Comparison of ENCODE assay signal across 25 mouse cellular contexts in the genomic region with DNA sequence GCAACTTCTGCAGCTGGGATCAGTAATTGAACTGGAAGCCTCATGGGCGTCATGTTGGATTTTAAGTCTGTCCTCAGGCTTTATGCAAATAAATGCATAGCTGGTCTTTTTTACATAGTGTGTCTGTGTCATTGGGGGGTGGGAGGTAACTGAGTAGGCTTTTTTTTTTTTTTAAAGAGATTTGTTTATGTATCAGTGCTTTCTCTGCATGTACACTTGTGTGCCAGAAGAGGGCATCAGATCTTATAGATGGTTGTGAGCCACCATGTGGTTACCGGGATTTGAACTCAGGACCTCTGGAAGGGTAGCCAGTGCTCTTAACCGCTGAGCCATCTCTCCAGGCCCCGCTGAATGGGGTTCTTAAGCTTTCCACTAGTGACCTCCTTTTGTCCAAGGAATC. TPM values are rescaled to one million over a fixed set of nuclear protein-coding genes. Genes with fewer than 3 reads are reported as not detected.
DNase-seq lines count a peak whose midpoint lies in the region; ATAC-seq and TF ChIP-seq lines count a peak whose summit lies in the region.
"Had no signal": no experiment of that assay in that cellular context is flagged by ENCODE, and none has a peak within 500 bp of the region (broad histone marks: within the 10 kb centered on the region; RNA-seq: fewer than 3 reads in every experiment).

No protein-coding gene starts in this region.

- H3K4me2 ChIP-seq in midbrain, postnatal 0 days (ENCODE audit: low read depth, low read length, poor library complexity, severe bottlenecking), result no peak overlapping the region
- H3K4me2 ChIP-seq in midbrain, embryonic 11.5 days, result no peak overlapping the region
- no peak overlapping the region for H3K4me2 ChIP-seq in forebrain, embryonic 11.5 days (ENCODE audit: low read depth, low read length, severe bottlenecking)
- H3K4me2 ChIP-seq: embryonic facial prominence, embryonic 15.5 days; kidney, embryonic 15.5 days; midbrain, embryonic 12.5 days; neural tube, embryonic 13.5 days had no signal

- intact Hi-C loops in heart, adult 2 months (cut with DNase I), result no loop called here
- intact Hi-C loops in heart, postnatal 10 days (cut with DNase I), result no loop called here
- intact Hi-C loops in left cerebral cortex, adult 2 months (cut with DNase I), result no loop called here

- H3K9ac ChIP-seq in heart, adult 2 months (ENCODE audit: low read depth, low read length), result no peak overlapping the region
- H3K9ac ChIP-seq in midbrain, postnatal 0 days (replicated peaks; ENCODE audit: low read length, poor library complexity, severe bottlenecking), result no peak overlapping the region
- no peak overlapping the region for H3K9ac ChIP-seq in midbrain, embryonic 11.5 days (ENCODE audit: low read length)
- no peak overlapping the region for H3K9ac ChIP-seq in forebrain, embryonic 11.5 days (ENCODE audit: low read length)
- H3K9ac ChIP-seq: embryonic facial prominence, embryonic 15.5 days; kidney, embryonic 15.5 days; midbrain, embryonic 12.5 days; neural tube, embryonic 13.5 days had no signal

- peak; percentile 38 for TF ChIP-seq CTCF in heart, adult 2 months (IDR thresholded peaks at IDR 0.05)
- TF ChIP-seq CTCF in left cerebral cortex, adult 2 months (IDR thresholded peaks at IDR 0.05), result peak; percentile 12; the same call in 1 of the 2 replicates
- peak; percentile 29 for TF ChIP-seq CTCF in midbrain, postnatal 0 days (IDR thresholded peaks at IDR 0.05)

- H3K36me3 ChIP-seq in heart, adult 2 months (ENCODE audit: control insufficient read depth, insufficient read depth, low read length), result peaks cover 5% of the 10 kb centered on the region
- peaks cover 36% of the 10 kb centered on the region for H3K36me3 ChIP-seq in midbrain, postnatal 0 days (ENCODE audit: insufficient read depth, low read length)
- peaks cover 21% of the 10 kb centered on the region; the same call in 1 of the 2 replicates for H3K36me3 ChIP-seq in midbrain, embryonic 11.5 days (ENCODE audit: control insufficient read depth, insufficient read depth, low read length)
- H3K36me3 ChIP-seq in forebrain, embryonic 11.5 days (ENCODE audit: control insufficient read depth, insufficient read depth, low read length), result peaks cover 10% of the 10 kb centered on the region; the same call in 1 of the 2 replicates

- no peaks in the 10 kb centered on the region for H3K27me3 ChIP-seq in heart, adult 2 months (ENCODE audit: control insufficient read depth, insufficient read depth, low read length)
- H3K27me3 ChIP-seq in midbrain, postnatal 0 days (ENCODE audit: insufficient read depth, low read length), result no peaks in the 10 kb centered on the region
- no peaks in the 10 kb centered on the region for H3K27me3 ChIP-seq in midbrain, embryonic 11.5 days (ENCODE audit: control insufficient read depth, insufficient read depth, low read length)
- no peaks in the 10 kb centered on the region for H3K27me3 ChIP-seq in forebrain, embryonic 11.5 days (ENCODE audit: control insufficient read depth, insufficient read depth, low read length)
- H3K27me3 ChIP-seq: embryonic facial prominence, embryonic 15.5 days; kidney, embryonic 15.5 days; midbrain, embryonic 12.5 days; neural tube, embryonic 13.5 days had no signal

- no peak overlapping the region for H3K27ac ChIP-seq in heart, adult 2 months
- no peak overlapping the region for H3K27ac ChIP-seq in left cerebral cortex, adult 2 months
- H3K27ac ChIP-seq in midbrain, postnatal 0 days (ENCODE audit: low read depth, low read length), result no peak overlapping the region
- no peak overlapping the region for H3K27ac ChIP-seq in midbrain, embryonic 11.5 days (ENCODE audit: low read depth, low read length)
- H3K27ac ChIP-seq in forebrain, embryonic 11.5 days (ENCODE audit: low read depth, low read length), result no peak overlapping the region
- H3K27ac ChIP-seq: embryonic facial prominence, embryonic 10.5 days; embryonic facial prominence, embryonic 15.5 days; kidney, embryonic 15.5 days; midbrain, embryonic 12.5 days; neural tube, embryonic 13.5 days had no signal

- no peak for TF ChIP-seq EP300 in heart, adult 2 months (IDR thresholded peaks at IDR 0.05; ENCODE audit: insufficient read depth, low read depth, low read length)

- ATAC-seq in midbrain, postnatal 0 days (ENCODE audit: low FRiP score), result no peak
- no peak for ATAC-seq in midbrain, embryonic 11.5 days (ENCODE audit: low FRiP score)
- ATAC-seq in forebrain, embryonic 11.5 days (replicated peaks; ENCODE audit: low FRiP score), result no peak
- ATAC-seq: forebrain, embryonic 14.5 days had no signal

- no peaks in the 10 kb centered on the region for H3K4me1 ChIP-seq in heart, adult 2 months (ENCODE audit: control insufficient read depth, insufficient read depth, low read length)
- H3K4me1 ChIP-seq in midbrain, postnatal 0 days (ENCODE audit: insufficient read depth, low read length), result no peaks in the 10 kb centered on the region
- no peaks in the 10 kb centered on the region for H3K4me1 ChIP-seq in midbrain, embryonic 11.5 days (ENCODE audit: control insufficient read depth, insufficient read depth, low read length)
- no peaks in the 10 kb centered on the region for H3K4me1 ChIP-seq in forebrain, embryonic 11.5 days (replicated peaks; ENCODE audit: control insufficient read depth, insufficient read depth, low read length)
- H3K4me1 ChIP-seq: embryonic facial prominence, embryonic 10.5 days; embryonic facial prominence, embryonic 15.5 days; kidney, embryonic 15.5 days; midbrain, embryonic 12.5 days; neural tube, embryonic 13.5 days had no signal

- H3K9me3 ChIP-seq in midbrain, postnatal 0 days (ENCODE audit: low read length), result no peaks in the 10 kb centered on the region
- H3K9me3 ChIP-seq in midbrain, embryonic 11.5 days (ENCODE audit: control insufficient read depth, low read length), result no peaks in the 10 kb centered on the region
- no peaks in the 10 kb centered on the region for H3K9me3 ChIP-seq in forebrain, embryonic 11.5 days (ENCODE audit: control insufficient read depth, low read length)
- H3K9me3 ChIP-seq: embryonic facial prominence, embryonic 10.5 days; embryonic facial prominence, embryonic 15.5 days; kidney, embryonic 15.5 days; midbrain, embryonic 12.5 days; neural tube, embryonic 13.5 days had no signal

- H3K4me3 ChIP-seq in heart, adult 2 months, result no peak overlapping the region
- no peak overlapping the region for H3K4me3 ChIP-seq in left cerebral cortex, adult 2 months
- no peak overlapping the region for H3K4me3 ChIP-seq in midbrain, postnatal 0 days (ENCODE audit: low read depth, low read length)
- no peak overlapping the region for H3K4me3 ChIP-seq in midbrain, embryonic 11.5 days (ENCODE audit: low read depth, low read length)
- H3K4me3 ChIP-seq in forebrain, embryonic 11.5 days (ENCODE audit: low read depth, low read length), result no peak overlapping the region
- H3K4me3 ChIP-seq: embryonic facial prominence, embryonic 10.5 days; embryonic facial prominence, embryonic 15.5 days; kidney, embryonic 15.5 days; midbrain, embryonic 12.5 days; neural tube, embryonic 13.5 days had no signal

- no peak for TF ChIP-seq POLR2A in heart, adult 2 months (IDR thresholded peaks at IDR 0.05; ENCODE audit: insufficient read depth, low read depth, low read length)

- no peak for DNase-seq in heart, adult 2 months
- no peak for DNase-seq in heart, postnatal 10 days
- no peak for DNase-seq in left cerebral cortex, adult 2 months (ENCODE audit: extremely low spot score in 1 of 2, low spot score in 2 of 2)
- no peak for DNase-seq in left cerebral cortex, adult 8-10 months (ENCODE audit: low spot score in 2 of 2)
- DNase-seq in midbrain, postnatal 0 days (ENCODE audit: low spot score), result no peak
- no peak for DNase-seq in midbrain, embryonic 11.5 days (ENCODE audit: low spot score, missing footprints)
- DNase-seq in forebrain, embryonic 11.5 days (ENCODE audit: low spot score), result no peak
- DNase-seq: adrenal gland, postnatal 10 days; cerebellum, adult 8-10 months; cerebellum, postnatal 25 days; gastrocnemius, postnatal 36 days; kidney, adult 11 months; kidney, postnatal 36 days; layer of hippocampus, postnatal 36 days; liver; lung, adult 18-20 months; lung, postnatal 36 days; right cerebral cortex, postnatal 4 days; thymus, postnatal 4 days had no signal

- 94% methylated on average over 4 of the region's 4 CpGs for WGBS in heart, adult 2 months
- WGBS in midbrain, postnatal 0 days, result 92% methylated on average over 4 of the region's 4 CpGs
- WGBS in midbrain, embryonic 11.5 days, result 95% methylated on average over 4 of the region's 4 CpGs
- WGBS in forebrain, embryonic 11.5 days, result 97% methylated on average over 4 of the region's 4 CpGs

- no peaks in the 10 kb centered on the region for H3K79me2 ChIP-seq in heart, adult 2 months (replicated peaks; ENCODE audit: control insufficient read depth, insufficient read depth, low read length)

RNA-seq across cellular contexts. Expression of gene Nufip1, which starts 24.3 kb away (rescaled TPM):
- total RNA-seq in heart, adult 2 months (2021), result 1 to 10 TPM; 3.0 to 3.1 TPM
- polyA plus RNA-seq in heart, adult 2 months (2012; rRNA removed), result 1.5 and 1.8 TPM in 2 replicates
- total RNA-seq in heart, postnatal 10 days (2021), result 1 to 10 TPM; 5.1 to 5.3 TPM
- 1 to 10 TPM; 8.2 to 8.4 TPM for total RNA-seq in left cerebral cortex, adult 2 months (2021)
- 1 to 10 TPM; 7.5 to 8.5 (median 8.0) TPM for total RNA-seq in left cerebral cortex, adult 8-10 months (2022)
- 10.4 and 10.6 TPM in 2 replicates for total RNA-seq in midbrain, postnatal 0 days (2014; rRNA removed)
- 12.8 and 14.3 TPM in 2 replicates for polyA plus RNA-seq in midbrain, postnatal 0 days (2015; fragmentation: Nextera tagmentation; extraction: Ambion mirVana)
- polyA plus RNA-seq in midbrain, embryonic 11.5 days (2014; fragmentation: Nextera tagmentation; extraction: Ambion mirVana), result 19.2 and 19.3 TPM in 2 replicates
- 17.8 and 19.2 TPM in 2 replicates for polyA plus RNA-seq in forebrain, embryonic 11.5 days (2014; fragmentation: Nextera tagmentation; extraction: Ambion mirVana)

RNA-seq across cellular contexts. Expression of gene Gpalpp1, which starts 24.4 kb away (rescaled TPM):
- 10 to 100 TPM; 11.2 to 11.3 TPM for total RNA-seq in heart, adult 2 months (2021)
- 3.2 and 6.6 TPM in 2 replicates for polyA plus RNA-seq in heart, adult 2 months (2012; rRNA removed)
- 10 to 100 TPM; 14.6 to 15.0 TPM for total RNA-seq in heart, postnatal 10 days (2021)
- 10 to 100 TPM; 23.2 to 23.6 TPM for total RNA-seq in left cerebral cortex, adult 2 months (2021)
- total RNA-seq in left cerebral cortex, adult 8-10 months (2022), result 10 to 100 TPM; 21.9 to 25.0 (median 23.4) TPM
- total RNA-seq in midbrain, postnatal 0 days (2014; rRNA removed), result 18.6 and 20.2 TPM in 2 replicates
- polyA plus RNA-seq in midbrain, postnatal 0 days (2015; fragmentation: Nextera tagmentation; extraction: Ambion mirVana), result 8.3 and 8.6 TPM in 2 replicates
- 19.9 and 21.2 TPM in 2 replicates for polyA plus RNA-seq in midbrain, embryonic 11.5 days (2014; fragmentation: Nextera tagmentation; extraction: Ambion mirVana)
- 20.3 and 20.5 TPM in 2 replicates for polyA plus RNA-seq in forebrain, embryonic 11.5 days (2014; fragmentation: Nextera tagmentation; extraction: Ambion mirVana)
